Mouse (Mus musculus) erythroblast, embryonic 14.5 days (primary cell): ENCODE data around the gene Pcdh19.

Experiments used
- GATA1 ChIP-seq: IDR thresholded peaks from 2 replicates; pipeline ENCODE4 v1.6.1; 2012; ENCODE audit warnings: low read length, inconsistent platforms, mixed read lengths
- TAL1 ChIP-seq: IDR thresholded peaks from 3 replicates; pipeline ENCODE4 v1.6.1; 2012; ENCODE audit warnings: low read length, inconsistent platforms, mixed read lengths

- TF ChIP-seq GATA1 (no peak), TAL1 (no peak)
These were observed at the start of gene Pcdh19 for GRCm38 (mm10) chrX:133688840-133689239.
